Mouse (Mus musculus): ENCODE data around the gene Nfatc3. TPM values are rescaled to one million over a fixed set of nuclear protein-coding genes. Genes with fewer than 3 reads are reported as not detected.

The Nfatc3 gene
- total RNA-seq, 2 experiments from 2014 or later = 20.1 to 22.4 TPM

GRCm38 (mm10) chr8:106126055-106126454 is 67.4 kb downstream of the Nfatc3 start:
- DNase-seq = no peak

GRCm38 (mm10) chr8:106127054-106127453 is 68.4 kb downstream of the Nfatc3 start:
- no peak for DNase-seq

- DNase-seq = no peak
Measured at GRCm38 (mm10) chr8:106127882-106128410, 69.3 kb downstream of the Nfatc3 start.

- no peak for DNase-seq
Measured at GRCm38 (mm10) chr8:106129232-106129930, 70.7 kb downstream of the Nfatc3 start.

- no peak for DNase-seq
Measured at GRCm38 (mm10) chr8:106129997-106130396, 71.4 kb downstream of the Nfatc3 start.

GRCm38 (mm10) chr8:106130505-106130904 is 71.9 kb downstream of the Nfatc3 start:
- no peak for DNase-seq

- no peak for DNase-seq
Measured at GRCm38 (mm10) chr8:106131021-106131420, 72.4 kb downstream of the Nfatc3 start.

- DNase-seq = no peak
Measured at GRCm38 (mm10) chr8:106131488-106132222, 73.0 kb downstream of the Nfatc3 start.

- no peak for DNase-seq
Measured at GRCm38 (mm10) chr8:106132356-106132755, 73.7 kb downstream of the Nfatc3 start.

- DNase-seq = no peak
Measured at GRCm38 (mm10) chr8:106133526-106133925, 74.9 kb downstream of the Nfatc3 start.

- DNase-seq = no peak
Measured at GRCm38 (mm10) chr8:106133946-106134345, 75.3 kb downstream of the Nfatc3 start.

GRCm38 (mm10) chr8:106134751-106135571 is 76.3 kb downstream of the Nfatc3 start:
- no peak for DNase-seq

- DNase-seq = no peak
Measured at GRCm38 (mm10) chr8:106135672-106136071, 77.0 kb downstream of the Nfatc3 start.

GRCm38 (mm10) chr8:106136156-106137130 is 77.8 kb downstream of the Nfatc3 start, which contains the start of gene Esrp2:
Gene Esrp2, minus strand, starts transcription at chr8:106136974.
- peak; percentile 38 for DNase-seq

GRCm38 (mm10) chr8:106137218-106137905 is 78.7 kb downstream of the Nfatc3 start:
- no peak for DNase-seq

- DNase-seq = peak; percentile 37
Measured at GRCm38 (mm10) chr8:106137906-106138477, 79.4 kb downstream of the Nfatc3 start.

GRCm38 (mm10) chr8:106138616-106139015 is 80.0 kb downstream of the Nfatc3 start:
- no peak for DNase-seq

GRCm38 (mm10) chr8:106140191-106140590 is 81.6 kb downstream of the Nfatc3 start:
- DNase-seq = no peak

- peak; percentile 63 for DNase-seq
Measured at GRCm38 (mm10) chr8:106140769-106141168, 82.1 kb downstream of the Nfatc3 start.

GRCm38 (mm10) chr8:106145331-106145730 is 86.7 kb downstream of the Nfatc3 start:
- peak; percentile 33 for DNase-seq
